Mouse (Mus musculus): ENCODE measurements at regions not wholly inside any gene's neighbourhood (a gene's known extent, or its start where the extent isn't known, plus 50 kb on each side); places are given as distances from the start of the nearest gene placed in this dataset.

GRCm38 (mm10) chr15:96944741-96945140 is 111.0 kb downstream of the Slc38a4 start:
- Histone ChIP-seq H3K36me3 (replicated peaks) (no peaks in the 10 kb centered on the region), H3K4me1 (replicated peaks) (no peaks in the 10 kb centered on the region), H3K9me3 (replicated peaks) (no peaks in the 10 kb centered on the region), H3K9ac (no peak overlapping the region), H3K4me2 (no peak overlapping the region), H3K27ac (replicated peaks) (no peak overlapping the region), H3K27me3 (no peaks in the 10 kb centered on the region), H3K4me3 (replicated peaks) (no peak overlapping the region)
- 75% methylated on average over 4 of the region's 4 CpGs for WGBS (ENCODE audit: insufficient replicate concordance)
- ATAC-seq (ENCODE audit: insufficient read depth), result no peak

- H3K27me3 ChIP-seq, result no peaks in the 10 kb centered on the region
- no peak overlapping the region for H3K4me2 ChIP-seq
- no peak for ATAC-seq (ENCODE audit: insufficient read depth)
- H3K9me3 ChIP-seq (replicated peaks), result no peaks in the 10 kb centered on the region
- no peaks in the 10 kb centered on the region for H3K36me3 ChIP-seq (replicated peaks)
- H3K4me3 ChIP-seq (replicated peaks), result no peak overlapping the region
- H3K4me1 ChIP-seq (replicated peaks), result no peaks in the 10 kb centered on the region
- WGBS (ENCODE audit: insufficient replicate concordance), result 75% methylated on average over 4 of the region's 4 CpGs
- H3K9ac ChIP-seq, result no peak overlapping the region
- H3K27ac ChIP-seq (replicated peaks), result no peak overlapping the region
Observed at GRCm38 (mm10) chr15:96942651-96943050, 113.1 kb downstream of the Slc38a4 start.

GRCm38 (mm10) chr15:96938406-96938805 is 117.3 kb downstream of the Slc38a4 start:
- Histone ChIP-seq H3K36me3 (replicated peaks) (no peaks in the 10 kb centered on the region), H3K4me1 (replicated peaks) (peaks cover 6% of the 10 kb centered on the region; the same call in 1 of the 2 replicates), H3K4me3 (replicated peaks) (no peak overlapping the region), H3K9ac (no peak overlapping the region), H3K27me3 (no peaks in the 10 kb centered on the region), H3K4me2 (no peak overlapping the region), H3K9me3 (replicated peaks) (no peaks in the 10 kb centered on the region), H3K27ac (replicated peaks) (no peak overlapping the region)
- ATAC-seq (ENCODE audit: insufficient read depth), result no peak
- 58% methylated on average over 4 of the region's 4 CpGs for WGBS (ENCODE audit: insufficient replicate concordance)

GRCm38 (mm10) chr15:96937623-96938022 is 118.1 kb downstream of the Slc38a4 start:
- Histone ChIP-seq H3K9ac (no peak overlapping the region), H3K9me3 (replicated peaks) (no peaks in the 10 kb centered on the region), H3K4me3 (replicated peaks) (no peak overlapping the region), H3K4me2 (no peak overlapping the region), H3K27ac (replicated peaks) (no peak overlapping the region), H3K4me1 (replicated peaks) (peaks cover 6% of the 10 kb centered on the region; the same call in 1 of the 2 replicates), H3K27me3 (no peaks in the 10 kb centered on the region), H3K36me3 (replicated peaks) (no peaks in the 10 kb centered on the region)
- ATAC-seq (ENCODE audit: insufficient read depth), result no peak
- WGBS (ENCODE audit: insufficient replicate concordance), result 39% methylated on average over 6 of the region's 6 CpGs

GRCm38 (mm10) chr15:96936705-96937346 is 118.9 kb downstream of the Slc38a4 start:
- Histone ChIP-seq H3K27me3 (no peaks in the 10 kb centered on the region), H3K4me2 (peak overlapping the region; percentile 43), H3K9me3 (replicated peaks) (no peaks in the 10 kb centered on the region), H3K27ac (replicated peaks) (no peak overlapping the region), H3K4me1 (replicated peaks) (peaks cover 6% of the 10 kb centered on the region; the same call in 1 of the 2 replicates), H3K4me3 (replicated peaks) (no peak overlapping the region), H3K9ac (no peak overlapping the region), H3K36me3 (replicated peaks) (no peaks in the 10 kb centered on the region)
- WGBS (ENCODE audit: insufficient replicate concordance), result 3% methylated on average over 18 of the region's 18 CpGs
- 0 out of 2 replicates have a peak, but pooled peaks have one; percentile 40 for ATAC-seq (ENCODE audit: insufficient read depth)

- Histone ChIP-seq H3K9me3 (replicated peaks) (no peaks in the 10 kb centered on the region), H3K4me2 (peak overlapping the region; percentile 43), H3K36me3 (replicated peaks) (no peaks in the 10 kb centered on the region), H3K27ac (replicated peaks) (no peak overlapping the region), H3K4me1 (replicated peaks) (peaks cover 6% of the 10 kb centered on the region; the same call in 1 of the 2 replicates), H3K27me3 (no peaks in the 10 kb centered on the region), H3K4me3 (replicated peaks) (no peak overlapping the region), H3K9ac (no peak overlapping the region)
- no peak for ATAC-seq (ENCODE audit: insufficient read depth)
- WGBS (ENCODE audit: insufficient replicate concordance), result 64% methylated on average over 5 of the region's 5 CpGs
Observed at GRCm38 (mm10) chr15:96936216-96936615, 119.5 kb downstream of the Slc38a4 start.

GRCm38 (mm10) chr15:96933451-96933850 is 122.3 kb downstream of the Slc38a4 start:
- ATAC-seq (ENCODE audit: insufficient read depth), result no peak
- H3K9ac ChIP-seq, result no peak overlapping the region

GRCm38 (mm10) chr15:96930531-96930930 is 125.2 kb downstream of the Slc38a4 start:
- no peaks in the 10 kb centered on the region for H3K27me3 ChIP-seq
- no peak overlapping the region for H3K4me2 ChIP-seq
- H3K36me3 ChIP-seq (replicated peaks), result no peaks in the 10 kb centered on the region
- H3K27ac ChIP-seq (replicated peaks), result no peak overlapping the region
- H3K4me1 ChIP-seq (replicated peaks), result peaks cover 34% of the 10 kb centered on the region
- ATAC-seq (ENCODE audit: insufficient read depth), result no peak
- no peaks in the 10 kb centered on the region for H3K9me3 ChIP-seq (replicated peaks)
- no peak overlapping the region for H3K9ac ChIP-seq
- no peak overlapping the region for H3K4me3 ChIP-seq (replicated peaks)
- WGBS (ENCODE audit: insufficient replicate concordance), result 61% methylated on average over 6 of the region's 6 CpGs

More at GRCm38 (mm10) chr15:96933451-96933850, 122.3 kb downstream of the Slc38a4 start:
- Histone ChIP-seq H3K4me2 (no peak overlapping the region), H3K4me3 (replicated peaks) (no peak overlapping the region), H3K4me1 (replicated peaks) (peaks cover 26% of the 10 kb centered on the region), H3K27ac (replicated peaks) (no peak overlapping the region), H3K9me3 (replicated peaks) (no peaks in the 10 kb centered on the region), H3K27me3 (no peaks in the 10 kb centered on the region), H3K36me3 (replicated peaks) (no peaks in the 10 kb centered on the region)
- WGBS (ENCODE audit: insufficient replicate concordance), result 39% methylated on average over 3 of the region's 3 CpGs

- H3K27ac ChIP-seq (replicated peaks), result no peak overlapping the region
- no peak for ATAC-seq (ENCODE audit: insufficient read depth)
- no peak overlapping the region for H3K4me2 ChIP-seq
- H3K4me3 ChIP-seq (replicated peaks), result no peak overlapping the region
- no peaks in the 10 kb centered on the region for H3K9me3 ChIP-seq (replicated peaks)
- peaks cover 34% of the 10 kb centered on the region for H3K4me1 ChIP-seq (replicated peaks)
- H3K36me3 ChIP-seq (replicated peaks), result no peaks in the 10 kb centered on the region
- 39% methylated on average over 4 of the region's 4 CpGs for WGBS (ENCODE audit: insufficient replicate concordance)
- H3K27me3 ChIP-seq, result no peaks in the 10 kb centered on the region
- no peak overlapping the region for H3K9ac ChIP-seq
Observed at GRCm38 (mm10) chr15:96929788-96930187, 126.0 kb downstream of the Slc38a4 start.

- no peaks in the 10 kb centered on the region for H3K27me3 ChIP-seq
Observed at GRCm38 (mm10) chr15:96928692-96929091, 127.1 kb downstream of the Slc38a4 start.

GRCm38 (mm10) chr15:96927674-96928073 is 128.1 kb downstream of the Slc38a4 start:
- H3K4me2 ChIP-seq, result no peak overlapping the region
- H3K27ac ChIP-seq (replicated peaks), result no peak overlapping the region; the same call in 1 of the 2 replicates
- H3K4me1 ChIP-seq (replicated peaks), result peaks cover 34% of the 10 kb centered on the region
- H3K4me3 ChIP-seq (replicated peaks), result no peak overlapping the region
- WGBS (ENCODE audit: insufficient replicate concordance), result 48% methylated on average over 4 of the region's 4 CpGs
- H3K9ac ChIP-seq, result no peak overlapping the region
- ATAC-seq (ENCODE audit: insufficient read depth), result peak; percentile 62
- no peaks in the 10 kb centered on the region for H3K27me3 ChIP-seq
- H3K36me3 ChIP-seq (replicated peaks), result no peaks in the 10 kb centered on the region
- H3K9me3 ChIP-seq (replicated peaks), result no peaks in the 10 kb centered on the region

More at GRCm38 (mm10) chr15:96928692-96929091, 127.1 kb downstream of the Slc38a4 start:
- Histone ChIP-seq H3K36me3 (replicated peaks) (no peaks in the 10 kb centered on the region), H3K9me3 (replicated peaks) (no peaks in the 10 kb centered on the region), H3K9ac (no peak overlapping the region), H3K4me3 (replicated peaks) (no peak overlapping the region), H3K4me1 (replicated peaks) (peaks cover 34% of the 10 kb centered on the region), H3K27ac (replicated peaks) (peak overlapping the region; percentile 19; the same call in 1 of the 2 replicates), H3K4me2 (peak overlapping the region; percentile 29; the same call in 1 of the 2 replicates)
- ATAC-seq (ENCODE audit: insufficient read depth), result peak; percentile 85
- 16% methylated on average over 4 of the region's 4 CpGs for WGBS (ENCODE audit: insufficient replicate concordance)

GRCm38 (mm10) chr15:96926660-96927059 is 129.1 kb downstream of the Slc38a4 start:
- WGBS (ENCODE audit: insufficient replicate concordance), result 52% methylated on average over 1 of the region's 1 CpGs
- no peak overlapping the region for H3K27ac ChIP-seq (replicated peaks)
- H3K4me2 ChIP-seq, result no peak overlapping the region
- ATAC-seq (ENCODE audit: insufficient read depth), result no peak
- no peaks in the 10 kb centered on the region for H3K9me3 ChIP-seq (replicated peaks)
- no peaks in the 10 kb centered on the region for H3K27me3 ChIP-seq
- H3K4me1 ChIP-seq (replicated peaks), result peaks cover 34% of the 10 kb centered on the region
- H3K36me3 ChIP-seq (replicated peaks), result no peaks in the 10 kb centered on the region
- no peak overlapping the region for H3K4me3 ChIP-seq (replicated peaks)
- H3K9ac ChIP-seq, result no peak overlapping the region
